Mouse (Mus musculus): ENCODE measurements around the gene Tcf7l1.
A peak's percentile ranks its signal among the peaks of the same experiment; 100 is the strongest.

Tcf7l1 gene

GRCm38 (mm10) chr6:72747156-72747555 is 41.9 kb downstream of the Tcf7l1 start:
- no peak for DNase-seq (ENCODE audit: low read depth, low spot score)

- no peak for DNase-seq (ENCODE audit: low read depth, low spot score)
Measured at GRCm38 (mm10) chr6:72745781-72746180, 43.3 kb downstream of the Tcf7l1 start.

- DNase-seq (ENCODE audit: low read depth, low spot score): no peak
Measured at GRCm38 (mm10) chr6:72744144-72744800, 44.8 kb downstream of the Tcf7l1 start.

GRCm38 (mm10) chr6:72743624-72744041 is 45.4 kb downstream of the Tcf7l1 start:
- DNase-seq (ENCODE audit: low read depth, low spot score): no peak

GRCm38 (mm10) chr6:72742331-72742730 is 46.7 kb downstream of the Tcf7l1 start:
- DNase-seq (ENCODE audit: low read depth, low spot score): no peak

- DNase-seq (ENCODE audit: low read depth, low spot score): no peak
Measured at GRCm38 (mm10) chr6:72740596-72741421, 48.2 kb downstream of the Tcf7l1 start.

GRCm38 (mm10) chr6:72736872-72737271 is 52.2 kb downstream of the Tcf7l1 start:
- peak; percentile 53 for DNase-seq (ENCODE audit: low read depth, low spot score)

- peak; percentile 43 for DNase-seq (ENCODE audit: low read depth, low spot score)
Measured at GRCm38 (mm10) chr6:72735206-72735605, 53.8 kb downstream of the Tcf7l1 start.

GRCm38 (mm10) chr6:72733375-72733774 is 55.7 kb downstream of the Tcf7l1 start:
- DNase-seq (ENCODE audit: low read depth, low spot score): peak; percentile 64

- DNase-seq (ENCODE audit: low read depth, low spot score): no peak
Measured at GRCm38 (mm10) chr6:72732109-72732508, 56.9 kb downstream of the Tcf7l1 start.

GRCm38 (mm10) chr6:72730560-72730849 is 58.5 kb downstream of the Tcf7l1 start:
- DNase-seq (ENCODE audit: low read depth, low spot score): no peak

GRCm38 (mm10) chr6:72729831-72730559 is 59.1 kb downstream of the Tcf7l1 start:
- DNase-seq (ENCODE audit: low read depth, low spot score): no peak

GRCm38 (mm10) chr6:72727826-72728225 is 61.2 kb downstream of the Tcf7l1 start:
- DNase-seq (ENCODE audit: low read depth, low spot score): no peak

- DNase-seq (ENCODE audit: low read depth, low spot score): peak; percentile 46
Measured at GRCm38 (mm10) chr6:72724494-72725180, 64.4 kb downstream of the Tcf7l1 start.

- no peak for DNase-seq (ENCODE audit: low read depth, low spot score)
Measured at GRCm38 (mm10) chr6:72723731-72724385, 65.2 kb downstream of the Tcf7l1 start.

- peak; percentile 75 for DNase-seq (ENCODE audit: low read depth, low spot score)
Measured at GRCm38 (mm10) chr6:72723143-72723542, 65.9 kb downstream of the Tcf7l1 start.

GRCm38 (mm10) chr6:72720852-72721251 is 68.2 kb downstream of the Tcf7l1 start:
- DNase-seq (ENCODE audit: low read depth, low spot score): peak; percentile 51

- no peak for DNase-seq (ENCODE audit: low read depth, low spot score)
Measured at GRCm38 (mm10) chr6:72714726-72715125, 74.3 kb downstream of the Tcf7l1 start.

- no peak for DNase-seq (ENCODE audit: low read depth, low spot score)
Measured at GRCm38 (mm10) chr6:72714250-72714649, 74.8 kb downstream of the Tcf7l1 start.

GRCm38 (mm10) chr6:72711508-72712081 is 77.5 kb downstream of the Tcf7l1 start:
- no peak for DNase-seq (ENCODE audit: low read depth, low spot score)

- DNase-seq (ENCODE audit: low read depth, low spot score): no peak
Measured at GRCm38 (mm10) chr6:72710897-72711507, 78.1 kb downstream of the Tcf7l1 start.
